Mouse (Mus musculus) cerebellum, postnatal 25 days (tissue): ENCODE data around the gene Eif4a1.
"Not testable (repeated sequence)": the region's sequence is repeated elsewhere in the genome, so short reads cannot be mapped to it uniquely, and the experiment has no call there.

Experiments used
- DNase-seq, 2 experiments: peaks; one replicate each; pipeline ENCODE4 v3.0.0; 2021; ENCODE audit warnings: mixed read lengths in 2 of 2

The Eif4a1 gene

DNA sequence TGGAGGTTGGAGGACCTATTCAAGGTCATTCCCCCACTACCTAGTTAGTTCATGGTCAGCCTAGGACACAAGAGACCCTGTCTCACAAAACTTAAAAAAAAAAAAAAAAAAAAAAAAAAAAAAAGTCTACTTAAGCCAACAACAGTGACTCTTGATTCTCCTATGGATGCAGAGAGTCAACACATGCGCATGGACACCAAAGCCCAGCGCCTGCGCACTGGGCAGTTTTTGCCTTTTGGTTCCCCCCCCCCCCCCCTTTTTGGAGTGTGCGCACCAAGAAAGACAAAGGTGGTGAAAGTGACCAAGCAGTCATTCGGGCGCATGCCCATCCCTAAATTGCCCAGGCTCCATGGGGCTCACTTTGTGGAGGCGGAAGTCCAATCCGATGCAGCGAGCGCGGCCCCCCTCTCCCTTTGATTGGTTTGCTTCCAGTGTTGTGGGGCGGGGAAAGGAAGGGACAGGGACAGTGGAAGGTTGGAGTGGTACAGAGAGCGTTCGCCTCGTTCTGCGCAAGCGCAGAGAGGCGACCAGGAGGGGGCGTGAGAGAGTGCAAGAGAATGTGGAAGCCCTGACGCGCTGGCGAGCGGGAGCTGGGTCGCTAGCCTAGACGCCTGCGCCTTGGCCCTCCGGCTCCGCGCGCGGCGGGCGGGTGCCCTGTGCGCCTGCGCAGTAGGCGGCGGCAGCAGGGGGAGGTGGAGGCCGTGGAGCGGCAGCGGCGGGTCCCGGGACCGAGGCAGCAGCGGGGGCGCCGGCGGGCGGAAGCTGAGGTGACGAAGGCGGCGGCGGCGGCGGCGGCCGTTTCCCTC, 39.7 kb downstream of the Eif4a1 start, which contains the start of gene Fxr2:
Gene Fxr2 (plus strand): TSS at position 707 of the 806 bp plus-strand sequence.
- peak; percentile 100 for DNase-seq

DNA sequence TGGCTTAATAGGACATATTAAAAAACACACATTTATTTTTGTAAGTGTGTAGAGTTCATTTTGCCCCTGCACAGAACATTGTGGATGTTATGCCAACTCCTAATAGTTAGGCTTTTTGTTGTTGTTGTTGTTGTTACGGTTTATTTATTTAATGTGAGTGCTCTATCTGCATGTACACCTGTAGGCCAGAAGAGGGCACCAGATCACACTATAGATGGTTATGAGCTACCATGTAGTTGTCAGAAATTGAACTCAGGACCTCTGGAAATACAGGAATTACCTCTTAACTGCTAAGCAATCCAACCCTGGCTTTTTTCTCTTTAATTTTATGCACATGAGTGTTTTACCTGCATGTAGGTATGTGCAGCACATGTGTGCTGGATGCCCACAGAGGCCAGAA, 42.4 kb downstream of the Eif4a1 start:
- no peak for DNase-seq

DNA sequence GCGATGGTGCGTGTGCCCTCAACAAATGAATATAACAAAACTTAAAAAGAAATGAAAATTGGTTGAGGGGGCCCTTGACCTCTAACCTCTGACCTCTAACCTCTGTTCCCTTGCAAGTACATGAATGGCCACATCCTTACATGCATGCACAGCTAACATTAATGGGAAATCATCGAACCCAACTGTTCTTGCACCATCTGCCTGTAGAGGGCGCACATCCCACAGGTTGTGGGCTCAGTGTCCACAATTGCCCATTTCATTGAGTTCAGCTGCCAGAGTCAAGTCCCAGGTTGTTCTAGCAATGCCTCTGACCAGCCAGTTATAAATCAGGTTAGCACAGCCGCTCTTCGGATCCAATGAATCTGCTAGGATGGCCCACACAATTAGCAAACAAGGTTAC, 43.9 kb downstream of the Eif4a1 start:
- peak; percentile 89 to 93 for DNase-seq

DNA sequence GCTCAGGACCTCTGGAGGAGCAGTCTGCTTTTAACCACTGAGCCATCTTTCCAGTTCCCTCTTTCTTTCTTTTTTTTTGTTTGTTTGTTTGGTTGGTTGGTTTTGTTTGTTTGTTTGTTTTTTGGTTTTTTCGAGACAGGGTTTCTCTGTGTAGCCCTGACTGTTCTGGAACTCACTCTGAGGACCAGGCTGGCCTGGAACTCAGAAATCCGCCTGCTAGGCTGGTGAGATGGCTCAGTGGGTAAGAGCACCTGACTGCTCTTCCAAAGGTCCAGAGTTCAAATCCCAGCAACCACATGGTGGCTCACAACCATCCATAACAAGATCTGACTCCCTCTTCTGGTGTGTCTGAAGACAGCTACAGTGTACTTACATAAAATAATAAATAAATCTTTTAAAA, 47.9 kb downstream of the Eif4a1 start:
- not testable (repeated sequence) for DNase-seq

DNA sequence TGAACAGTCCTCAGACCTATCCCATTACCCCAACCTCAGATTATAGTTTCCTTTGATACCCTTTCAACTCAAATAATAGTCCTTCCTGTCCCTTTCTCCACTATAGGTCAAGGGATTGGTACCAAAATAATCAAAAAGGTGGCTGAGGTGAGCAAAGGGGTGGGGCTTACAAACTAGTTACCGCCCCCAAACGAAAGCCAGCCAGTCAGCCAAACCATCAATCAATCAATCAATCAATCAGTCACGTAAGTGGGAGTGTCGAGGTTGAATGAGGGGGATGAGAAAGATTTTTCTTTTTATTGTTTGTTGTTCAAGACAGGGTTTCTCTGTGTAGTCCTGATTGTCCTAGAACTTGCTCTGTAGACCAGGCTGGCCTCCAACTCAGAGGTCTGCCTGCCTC, 49.2 kb downstream of the Eif4a1 start:
- DNase-seq, result no peak

DNA sequence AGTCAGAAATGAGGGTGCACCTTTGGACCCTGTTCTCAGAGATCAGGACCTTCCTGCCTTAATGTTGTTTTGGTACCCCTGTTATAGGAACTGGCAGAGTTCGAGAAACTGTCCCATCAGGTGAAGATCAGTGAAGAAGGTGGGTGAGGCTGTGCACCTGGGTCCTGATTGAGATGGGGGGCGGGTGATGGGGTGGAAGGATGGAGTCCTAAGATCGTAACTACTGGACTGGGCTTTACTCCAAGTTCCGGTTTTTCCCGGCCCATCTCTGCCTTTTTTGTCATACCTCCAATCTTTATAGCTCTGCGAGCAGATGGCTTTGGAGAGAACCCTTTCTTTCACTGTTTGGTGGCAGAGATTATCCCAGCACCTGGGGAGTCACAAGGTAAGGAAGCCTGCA, 49.8 kb downstream of the Eif4a1 start:
- DNase-seq, result peak; percentile 66 to 70

DNA sequence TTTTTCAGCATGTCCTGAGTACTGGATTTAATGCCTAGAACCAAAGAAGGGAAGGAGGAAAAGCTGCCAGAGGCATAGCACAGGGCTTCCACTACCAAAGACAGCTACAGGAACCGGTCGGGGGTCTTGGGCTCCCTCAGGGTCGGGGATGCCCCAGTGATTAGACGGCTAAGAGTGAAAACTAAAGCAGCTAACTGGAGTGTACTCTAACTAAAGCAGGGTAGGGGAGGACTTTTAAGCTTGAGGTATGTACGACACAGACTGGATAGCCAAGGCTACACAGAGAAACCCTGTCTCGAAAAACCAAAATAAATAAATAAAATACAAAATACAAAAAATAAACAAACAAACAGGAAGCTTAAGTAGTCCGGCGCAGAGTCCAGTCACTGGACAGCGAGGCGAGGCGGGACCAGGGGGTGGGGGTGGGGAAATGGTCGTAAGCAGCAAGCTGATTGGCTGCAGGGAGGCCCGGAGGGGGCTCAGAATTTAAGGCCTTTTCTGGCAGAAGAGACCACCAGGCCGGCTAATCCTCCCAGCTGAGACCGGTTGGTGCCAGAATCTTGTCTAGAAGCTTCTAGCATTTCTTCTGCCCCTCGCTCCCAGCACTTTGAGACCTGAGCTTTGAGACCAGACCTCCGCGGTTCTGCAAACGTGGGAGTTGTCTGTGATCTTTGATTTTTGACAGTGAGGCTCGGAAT, 50.5 kb downstream of the Eif4a1 start, which contains the start of gene Sat2:
Gene Sat2 (plus strand): TSS at position 454 of the 698 bp plus-strand sequence.
- DNase-seq, result peak; percentile 77 to 78

DNA sequence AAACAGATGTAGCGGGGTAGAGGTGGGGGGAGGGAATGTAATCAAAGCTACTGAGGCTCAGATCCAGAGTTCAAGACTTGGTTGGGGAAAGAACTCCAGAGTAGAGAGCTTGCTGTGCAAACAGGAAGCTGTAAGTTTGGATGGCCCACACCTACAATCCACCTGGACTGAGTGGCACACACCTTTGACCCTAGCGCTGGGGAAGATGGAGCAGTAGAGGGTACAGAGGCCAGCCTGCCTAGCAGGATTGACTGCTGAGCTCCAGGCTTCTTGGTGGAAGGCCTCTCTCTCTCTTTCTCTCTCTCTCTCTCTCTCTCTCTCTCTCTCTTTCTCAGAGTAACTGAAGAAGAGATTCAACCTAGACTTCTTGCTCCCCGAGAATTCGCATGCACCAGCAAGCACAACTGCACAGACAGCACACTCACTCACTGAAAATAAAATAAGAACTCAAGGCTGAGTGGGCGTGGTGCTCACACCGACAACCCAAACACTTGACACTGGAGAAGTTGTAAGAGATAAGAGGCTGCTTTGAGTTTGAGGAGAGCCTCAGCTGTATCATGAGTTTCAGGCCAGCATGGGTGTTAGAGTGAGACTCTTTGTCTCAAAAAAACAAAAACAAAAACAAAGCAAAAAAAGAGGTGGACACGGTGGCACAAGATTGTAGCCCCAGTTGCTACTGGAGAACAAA, 51.7 kb downstream of the Eif4a1 start:
- no peak for DNase-seq

DNA sequence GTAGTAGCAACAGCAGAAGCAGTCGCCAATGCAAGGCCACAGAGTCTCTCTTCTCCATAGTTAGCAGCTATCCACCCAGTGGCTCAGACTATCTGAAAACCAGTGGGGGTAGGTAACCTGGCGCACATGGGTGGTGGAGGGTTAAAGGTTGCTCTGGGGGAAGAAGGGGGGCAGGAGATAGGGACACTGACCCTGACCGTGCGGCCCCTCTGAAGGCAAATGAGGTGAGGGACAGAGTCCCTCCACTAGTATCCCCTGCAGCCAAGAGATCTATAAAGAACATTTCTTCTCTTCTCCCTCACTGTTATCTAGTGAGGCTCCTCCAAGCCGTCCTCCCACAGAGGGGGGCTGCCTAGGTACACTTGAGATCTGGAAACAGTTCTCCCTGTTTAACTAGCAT, 54.4 kb downstream of the Eif4a1 start, which contains the start of gene Shbg:
Gene Shbg (minus strand): TSS at position 101 of the 400 bp plus-strand sequence.
- no peak for DNase-seq
